Mouse (Mus musculus): ENCODE measurements around the gene Slc25a34.

The Slc25a34 gene

DNA sequence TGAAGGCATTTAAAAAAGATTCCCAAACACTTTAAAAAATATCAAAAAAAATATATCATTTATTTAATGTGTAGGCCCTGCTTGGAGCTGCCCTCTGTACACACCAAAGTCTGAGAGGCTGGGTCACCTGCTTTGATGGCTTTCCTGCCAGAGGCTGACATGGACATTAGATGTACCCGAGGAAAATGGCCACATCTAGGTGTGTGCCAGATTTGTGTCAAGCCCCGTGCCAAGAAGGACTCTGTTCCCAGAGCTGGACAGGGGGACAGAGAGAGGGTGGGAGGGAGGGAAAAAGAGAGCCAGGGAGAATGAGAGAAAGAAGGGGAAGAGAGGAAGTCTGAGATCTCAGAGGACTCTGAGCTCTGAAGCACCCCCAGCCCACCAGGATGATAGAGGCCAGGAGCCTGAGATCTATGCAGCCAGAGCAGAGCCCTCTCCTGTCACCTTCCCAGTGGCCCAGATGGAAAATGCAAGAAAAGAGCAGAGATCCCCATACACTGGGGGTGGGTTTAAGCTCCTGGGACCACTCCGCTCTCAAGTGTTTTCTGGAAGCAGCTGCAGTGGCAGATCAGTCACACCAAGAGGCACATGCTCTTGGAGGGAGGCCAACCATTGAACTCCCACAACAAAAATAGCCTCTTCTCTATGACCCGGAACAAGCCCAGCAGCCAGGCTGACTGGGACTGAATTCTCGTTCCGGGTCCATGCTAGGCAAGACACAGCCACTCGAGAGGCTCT, 19.7 kb upstream of the Slc25a34 start:
- peak; percentile 88 to 89 for DNase-seq (ENCODE audit: low spot score in 2 of 2)

DNA sequence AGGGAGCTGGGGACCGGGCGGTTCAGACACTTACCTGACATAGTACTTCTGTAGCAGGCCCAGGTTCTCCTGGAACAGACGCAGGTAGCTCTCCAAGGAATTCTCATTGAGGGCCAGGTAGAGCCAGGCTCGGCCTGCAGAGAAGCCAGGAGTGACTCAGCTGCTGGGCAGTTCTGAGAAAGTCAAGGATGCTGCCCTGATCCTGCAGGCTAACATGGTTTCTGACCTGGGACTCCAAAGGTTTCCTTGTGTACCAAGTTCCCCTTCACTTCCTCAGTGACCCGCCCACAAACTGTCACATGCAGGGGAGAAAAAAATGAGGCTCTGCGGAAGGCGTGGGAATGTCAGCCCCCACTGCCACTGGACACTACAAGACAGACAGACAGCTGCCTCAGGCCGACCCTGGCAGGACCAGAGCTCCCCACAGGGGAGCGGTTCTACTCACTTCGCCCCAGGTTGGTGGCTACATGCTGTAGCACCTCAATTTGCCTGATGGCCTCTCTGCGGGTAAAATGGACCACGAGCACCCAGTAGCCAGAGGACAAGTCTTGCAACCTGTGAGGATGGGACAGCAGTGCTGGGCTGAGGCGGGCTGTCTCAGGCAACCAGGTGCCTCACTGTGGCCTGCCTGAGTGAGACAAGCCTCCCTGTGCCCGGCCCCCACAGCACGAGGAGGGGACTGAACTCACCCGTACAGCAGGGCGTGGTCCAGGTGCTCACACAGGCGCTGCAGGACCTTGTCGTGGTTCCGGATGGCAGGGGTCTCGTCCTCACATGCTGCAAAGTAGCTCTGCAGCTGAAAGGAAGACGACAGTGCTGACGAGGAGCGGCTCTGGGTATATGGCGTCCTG, 18.6 kb upstream of the Slc25a34 start:
- DNase-seq (ENCODE audit: low spot score in 2 of 2): no peak

DNA sequence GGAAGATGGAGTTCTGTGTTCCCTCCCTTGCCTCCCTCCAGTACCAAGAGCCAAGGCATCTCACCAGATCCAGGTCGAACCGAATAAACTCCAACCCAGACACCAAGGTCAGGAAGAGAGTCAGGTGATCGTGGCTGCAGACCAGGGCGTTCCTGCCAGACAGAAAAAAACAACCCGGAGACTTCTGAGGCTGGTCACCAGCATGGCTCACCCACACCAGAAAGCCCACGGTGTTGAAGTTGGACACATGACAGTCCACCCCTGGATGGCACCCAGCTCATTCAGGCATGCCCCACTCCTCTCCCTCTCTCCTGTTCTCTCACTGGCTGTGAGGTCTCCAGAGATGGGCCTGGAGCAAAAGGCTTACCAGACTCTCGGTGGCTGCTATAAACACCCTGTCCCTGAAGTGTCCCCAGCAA, 17.7 kb upstream of the Slc25a34 start:
- peak; percentile 72 to 78 for DNase-seq (ENCODE audit: low spot score in 2 of 2)

DNA sequence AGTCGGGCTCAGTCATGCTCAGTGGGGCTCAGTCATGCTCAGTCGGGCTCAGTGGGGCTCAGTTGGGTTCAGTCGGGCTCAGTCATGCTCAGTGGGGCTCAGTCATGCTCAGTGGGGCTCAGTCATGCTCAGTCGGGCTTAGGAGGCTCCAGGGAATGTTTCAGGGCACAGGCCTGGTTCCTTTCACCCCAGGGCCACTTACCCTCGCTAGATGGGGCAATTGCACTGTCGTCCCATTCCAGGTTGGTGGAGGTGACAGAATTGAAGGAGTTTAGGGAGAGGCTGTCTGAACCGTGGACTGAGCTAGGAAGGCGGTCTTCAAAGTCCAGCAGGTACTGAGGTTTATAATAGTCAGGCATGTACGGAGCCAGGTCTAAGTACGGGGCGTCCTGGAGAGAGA, 15.9 kb upstream of the Slc25a34 start:
- DNase-seq (ENCODE audit: low spot score in 2 of 2): no peak

DNA sequence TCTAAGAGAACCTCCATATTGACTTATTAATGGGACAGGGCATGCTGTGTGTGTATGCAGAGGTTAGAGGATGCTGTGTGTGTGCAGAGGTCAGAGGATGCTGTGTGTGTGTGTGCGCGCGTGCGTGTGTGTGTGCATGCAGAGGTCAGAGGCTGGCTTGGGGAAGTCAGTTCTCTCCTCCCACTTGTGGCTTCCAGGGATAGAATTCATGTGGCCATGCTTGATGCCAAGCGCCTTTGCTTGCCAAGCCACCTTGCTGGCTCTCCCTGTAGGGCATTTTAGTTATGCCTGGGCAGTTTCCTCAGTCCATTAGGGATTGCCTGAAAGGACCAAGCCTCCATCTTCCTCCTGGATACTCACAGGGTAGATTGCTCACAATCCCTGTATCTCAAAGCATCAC, 13.1 kb upstream of the Slc25a34 start:
- DNase-seq (ENCODE audit: low spot score in 2 of 2): peak; percentile 56 to 67

DNA sequence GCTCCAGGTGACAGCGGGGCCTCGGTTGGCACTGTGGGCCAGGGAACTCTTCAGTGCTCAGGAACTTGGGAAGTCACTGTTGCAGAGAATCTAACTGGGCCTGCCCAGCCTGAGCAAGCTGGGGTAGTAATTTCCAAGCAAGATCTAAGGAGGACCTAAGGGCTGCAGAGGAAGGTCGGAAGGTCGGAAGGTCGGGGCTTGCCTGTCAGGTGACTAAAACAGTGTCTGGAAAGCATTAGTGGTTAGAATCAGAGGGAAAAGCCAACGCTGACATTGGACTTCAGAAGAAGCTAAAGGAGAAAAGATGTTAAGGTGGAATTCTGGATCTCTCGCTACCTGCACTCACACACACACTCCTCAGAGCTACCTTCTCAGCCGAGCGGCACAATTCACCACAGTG, 12.4 kb upstream of the Slc25a34 start:
- DNase-seq (ENCODE audit: low spot score in 2 of 2): no peak

DNA sequence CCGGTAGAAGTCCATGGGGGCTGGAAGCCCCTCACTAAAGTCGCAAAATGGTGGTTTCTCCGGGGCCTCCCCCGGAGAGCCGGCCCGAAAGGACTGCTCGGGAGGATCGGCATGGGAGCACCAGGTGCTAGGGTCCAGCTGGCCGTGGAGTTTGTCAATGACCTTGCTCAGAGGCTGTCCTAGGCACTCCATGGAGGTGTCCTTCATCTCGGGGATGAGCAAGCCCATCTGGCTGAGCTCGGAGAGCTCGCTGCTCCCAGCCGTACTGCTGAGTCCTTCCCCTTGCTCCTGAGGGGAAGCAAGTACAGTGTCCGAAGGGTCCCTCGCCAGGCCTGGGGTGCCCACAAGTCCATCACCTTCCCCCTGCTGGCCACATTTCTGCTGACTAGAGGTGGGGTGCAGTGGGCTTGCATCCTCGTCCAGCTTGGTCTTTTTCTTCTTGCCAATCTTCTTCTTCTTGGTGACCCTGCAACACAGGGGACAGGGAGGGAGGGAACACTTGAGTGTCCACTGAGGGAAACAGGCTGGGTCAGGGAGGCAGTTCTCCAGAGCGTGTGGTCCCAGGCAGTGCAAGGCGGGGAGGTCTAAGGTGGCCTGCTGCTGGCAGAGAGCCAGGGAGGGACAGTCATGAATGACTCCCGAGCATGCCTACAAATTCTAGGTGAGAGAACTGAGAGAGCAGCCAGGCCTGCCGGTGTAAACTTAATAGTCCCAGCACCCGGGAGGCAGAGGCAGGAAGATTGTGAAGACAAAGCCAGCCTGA, 8.7 kb upstream of the Slc25a34 start:
- no peak for DNase-seq (ENCODE audit: low spot score in 2 of 2)

DNA sequence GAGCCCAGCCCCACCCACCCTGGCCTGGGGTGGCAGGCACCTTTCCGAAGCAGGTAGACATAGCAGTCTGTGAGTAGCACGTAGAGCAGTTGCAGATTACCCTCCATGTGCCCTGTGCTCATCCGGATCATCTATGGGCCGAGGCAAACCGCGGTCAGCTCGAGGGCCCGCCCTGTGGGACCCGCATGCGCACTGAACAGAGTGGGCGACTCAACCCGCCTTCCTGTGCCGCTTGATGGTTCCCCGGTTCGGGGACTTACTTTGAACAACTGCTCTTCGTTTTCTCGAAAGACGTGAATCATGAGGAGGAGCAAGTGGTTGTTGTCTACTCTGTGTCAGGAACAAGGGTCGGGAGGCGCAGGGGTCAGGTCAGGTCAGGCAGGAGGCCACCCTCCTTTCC, 7.6 kb upstream of the Slc25a34 start:
- DNase-seq (ENCODE audit: low spot score in 2 of 2): no peak

DNA sequence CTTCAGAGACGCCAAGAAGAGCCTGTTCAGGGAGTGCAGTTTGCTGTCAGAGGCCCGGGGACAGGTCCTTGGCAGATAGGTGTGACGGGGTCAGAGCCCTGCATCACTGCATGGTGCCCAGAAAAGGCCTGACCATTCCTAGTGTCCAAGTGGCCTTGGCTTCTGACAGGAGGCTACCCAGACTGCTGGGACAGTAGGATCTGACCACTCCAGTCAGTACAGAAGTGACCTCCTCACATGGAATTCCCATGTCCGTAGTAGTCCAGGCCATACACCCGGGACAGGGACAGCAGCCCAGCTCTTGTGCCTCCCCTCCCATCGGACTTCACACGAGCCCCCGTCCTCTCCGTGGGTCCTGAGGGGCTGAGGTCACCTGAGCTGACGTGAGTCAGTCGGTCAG, 6.4 kb upstream of the Slc25a34 start:
- no peak for DNase-seq (ENCODE audit: low spot score in 2 of 2)

DNA sequence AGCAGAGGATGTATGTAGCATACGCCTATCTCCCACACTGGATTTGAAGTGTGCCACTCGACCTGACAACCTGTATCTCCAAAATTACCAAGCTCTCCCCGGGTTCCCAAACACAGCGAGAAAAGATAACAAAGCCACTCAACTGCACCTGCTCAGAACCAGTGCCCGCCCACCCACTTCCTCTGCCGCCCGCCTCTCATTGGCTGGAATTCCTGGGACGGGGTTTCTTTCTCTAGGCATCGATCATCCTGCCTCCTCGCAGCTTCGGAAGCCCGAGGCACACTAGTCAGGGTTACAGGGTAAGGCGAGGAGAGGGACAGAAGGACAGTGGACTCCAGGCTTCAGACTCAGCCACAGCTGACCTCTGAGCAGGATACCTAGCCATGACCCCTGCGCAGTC, 5.0 kb upstream of the Slc25a34 start:
- no peak for DNase-seq (ENCODE audit: low spot score in 2 of 2)

DNA sequence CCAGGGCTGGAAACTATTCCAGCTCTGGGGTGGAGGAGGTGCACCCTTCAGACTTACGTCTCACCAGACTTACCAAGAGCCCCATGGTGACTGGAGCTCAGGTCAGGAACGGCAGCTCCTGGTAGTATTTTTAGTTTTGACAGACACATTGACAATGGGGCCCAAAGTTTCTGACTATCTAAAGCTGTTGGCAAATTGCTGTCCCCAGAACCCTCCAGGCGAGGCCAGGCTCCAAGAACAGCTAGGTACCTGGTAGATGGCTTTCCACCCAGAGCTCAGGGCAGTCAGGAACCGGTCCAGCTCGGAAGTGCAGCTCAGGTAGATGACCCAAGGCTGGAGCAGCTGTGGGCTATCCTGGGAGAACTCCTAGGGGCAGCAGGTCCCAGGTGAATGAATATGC, 3.9 kb upstream of the Slc25a34 start:
- DNase-seq (ENCODE audit: low spot score in 2 of 2): peak; percentile 34 to 64

DNA sequence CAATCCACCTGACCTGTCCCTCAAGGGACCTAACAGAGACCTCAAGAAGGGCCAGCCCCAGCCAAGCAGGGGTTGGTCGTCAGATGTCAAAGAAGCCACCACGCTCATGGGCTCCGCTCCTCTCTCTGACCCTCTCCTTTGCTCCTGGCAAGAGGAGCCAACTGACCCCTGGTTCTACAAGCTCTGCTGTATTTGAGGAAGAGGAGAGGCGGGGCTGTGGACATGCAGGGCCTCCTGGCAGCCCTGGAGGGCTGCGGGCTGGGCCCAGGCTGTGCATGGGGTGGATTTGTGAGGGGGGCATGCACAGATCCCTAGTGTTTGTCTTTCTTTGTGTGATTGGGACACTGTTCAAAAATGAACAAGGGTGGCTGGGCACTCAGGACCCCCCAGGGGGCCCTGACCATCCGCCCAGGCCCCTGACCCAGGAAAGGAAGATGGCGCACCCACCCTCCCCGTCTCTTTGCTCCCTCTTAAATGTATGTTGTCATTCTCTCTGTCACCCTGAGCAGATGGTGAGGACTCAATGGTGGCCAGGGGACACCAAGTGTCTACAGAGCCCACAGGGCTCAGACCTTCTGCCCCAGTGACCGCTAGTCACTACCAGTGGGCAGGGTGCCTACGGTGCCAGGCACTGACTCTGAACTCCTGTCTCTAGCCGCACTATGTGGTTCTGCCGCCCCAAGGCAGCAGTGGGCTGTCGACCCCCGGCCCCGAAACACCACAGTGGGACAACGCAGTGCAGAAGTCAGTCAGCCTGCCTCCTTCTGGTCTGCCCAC, 2.3 kb upstream of the Slc25a34 start:
- no peak for DNase-seq (ENCODE audit: low spot score in 2 of 2)

DNA sequence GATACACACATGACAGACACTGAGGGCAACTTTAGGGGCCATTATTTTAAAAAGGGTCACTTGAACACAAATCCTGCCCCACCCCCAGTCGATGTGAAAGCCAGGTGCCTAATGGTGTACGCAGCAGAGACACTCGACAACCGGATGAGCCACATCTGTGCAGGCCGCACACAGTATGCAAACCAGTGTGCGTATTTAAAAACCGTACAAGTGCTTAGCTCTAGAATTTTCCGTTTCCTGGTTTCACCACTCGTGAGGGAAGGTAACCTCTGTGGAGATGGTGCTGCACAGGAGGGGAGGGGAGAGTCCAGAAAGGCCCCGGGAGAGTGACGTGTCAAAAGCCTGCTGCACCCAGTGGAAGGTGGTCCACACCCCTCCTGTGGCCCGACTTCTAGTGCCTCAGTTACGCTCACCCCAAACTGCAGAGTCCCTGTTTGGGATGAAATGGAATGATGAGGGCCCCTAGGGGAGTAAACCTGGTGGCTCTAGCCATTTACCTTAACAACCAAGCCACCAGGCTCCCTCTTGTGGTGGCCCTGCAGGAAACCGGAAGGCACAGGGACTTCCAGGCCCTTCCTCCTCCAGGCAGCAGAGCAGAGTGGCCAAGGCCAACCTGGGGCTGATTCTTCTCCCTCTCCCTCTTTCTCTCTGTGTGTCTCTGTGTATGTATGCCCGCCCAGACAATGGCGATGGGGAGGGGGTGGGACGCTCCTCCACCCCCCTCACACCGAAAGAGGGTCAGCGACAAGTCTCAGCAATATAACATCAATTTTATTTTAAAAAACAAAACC, 1.6 kb upstream of the Slc25a34 start:
- DNase-seq (ENCODE audit: low spot score in 2 of 2): peak in 1 of 2 experiments; percentile 37

DNA sequence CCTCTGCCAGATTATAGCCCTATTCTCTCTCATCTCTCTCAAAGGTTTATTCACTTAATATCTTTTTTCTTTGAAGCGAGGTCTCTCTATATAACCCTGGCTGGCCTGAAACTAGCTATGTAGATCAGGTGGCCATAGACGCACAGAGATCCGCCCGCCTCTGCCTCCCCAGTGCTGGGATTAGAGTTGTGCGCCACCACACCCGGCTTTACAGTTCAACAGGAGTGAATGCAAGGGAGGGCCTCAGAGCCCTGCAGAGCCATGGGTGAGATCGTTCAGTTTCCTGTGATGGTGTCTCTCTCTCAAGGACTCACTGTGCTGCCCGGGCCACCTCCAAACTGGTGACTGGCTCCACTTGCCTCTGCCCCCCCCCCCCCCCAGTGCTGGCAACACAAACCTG, 513 bp upstream of the Slc25a34 start:
- DNase-seq (ENCODE audit: low spot score in 2 of 2): no peak

DNA sequence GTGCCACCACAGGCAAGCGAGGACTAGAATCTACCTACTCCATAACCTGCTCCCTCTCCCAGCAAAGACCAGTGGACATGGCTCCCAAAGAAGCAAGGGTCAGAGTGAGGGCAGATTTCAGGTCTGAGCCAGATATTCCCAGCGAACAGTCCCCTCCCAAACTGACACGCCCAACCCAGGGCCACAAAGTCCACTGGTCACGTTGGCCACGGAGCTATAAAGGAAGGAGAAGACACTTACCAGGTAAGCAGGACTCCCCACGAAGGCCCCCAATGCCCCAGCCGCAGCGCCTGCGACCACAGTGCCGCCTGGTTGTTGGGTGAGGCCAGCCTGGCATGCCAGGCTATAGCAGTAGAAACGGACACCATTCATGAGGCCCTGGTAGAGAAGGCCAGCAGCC, 584 bp downstream of the Slc25a34 start:
- no peak for DNase-seq (ENCODE audit: low spot score in 2 of 2)

DNA sequence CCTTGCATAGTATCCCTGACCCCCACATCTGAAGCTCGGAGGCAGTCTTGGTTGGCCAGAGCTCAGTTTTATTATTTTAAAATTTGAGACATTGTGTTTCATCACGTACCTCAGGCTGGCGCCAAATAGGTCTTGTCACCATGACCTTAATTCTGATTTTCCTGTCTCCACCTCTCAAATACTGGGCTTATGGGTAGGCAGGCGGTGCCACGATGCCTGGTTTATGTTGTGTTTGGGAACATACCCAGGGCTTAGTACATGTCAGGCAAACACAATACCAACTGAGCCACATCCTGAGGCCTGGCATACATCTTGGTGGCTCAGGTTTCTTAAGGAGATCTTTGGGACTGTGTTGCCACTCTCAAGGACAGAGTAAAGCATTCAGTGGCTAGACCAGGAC, 1.0 kb downstream of the Slc25a34 start:
- no peak for DNase-seq (ENCODE audit: low spot score in 2 of 2)

DNA sequence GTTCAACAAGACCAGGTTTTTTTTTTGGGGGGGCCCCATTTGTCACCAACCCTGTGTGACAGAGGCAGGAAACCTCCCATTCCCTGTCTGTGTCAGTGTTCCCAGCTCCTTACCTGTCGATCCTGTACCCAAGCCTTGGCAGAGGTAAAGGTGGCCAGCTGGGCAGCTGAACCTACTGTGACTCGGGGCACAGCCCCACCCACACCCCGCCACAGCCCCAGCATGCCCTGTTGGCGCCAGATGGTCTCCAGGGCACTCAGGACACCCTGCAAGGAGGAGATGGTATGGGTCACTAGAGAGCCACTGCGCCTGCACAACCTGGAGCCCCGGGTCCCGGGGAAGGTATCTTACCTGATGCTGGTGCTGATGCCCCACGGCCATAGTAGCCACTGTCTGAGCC, 1.5 kb downstream of the Slc25a34 start:
- DNase-seq (ENCODE audit: low spot score in 2 of 2): no peak

DNA sequence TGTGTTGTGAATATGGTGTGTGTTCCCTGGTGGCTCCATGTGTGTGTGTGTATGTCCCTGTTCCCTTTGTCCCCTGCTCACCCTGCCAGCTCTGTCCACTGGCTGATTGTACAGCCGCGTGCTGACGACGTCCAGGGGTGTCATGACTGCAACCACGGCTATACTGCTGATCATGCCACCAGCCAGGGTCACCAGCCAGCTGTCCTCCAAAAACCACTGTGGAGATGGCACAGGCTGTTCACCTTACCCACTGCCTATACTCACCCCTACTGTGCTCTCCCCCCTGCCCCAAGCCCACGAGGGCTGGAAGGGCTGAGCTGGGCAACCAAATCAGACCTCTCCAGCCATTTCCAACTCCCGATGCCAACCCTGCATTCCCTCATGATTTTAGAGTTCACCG, 2.3 kb downstream of the Slc25a34 start:
- DNase-seq (ENCODE audit: low spot score in 2 of 2): no peak

DNA sequence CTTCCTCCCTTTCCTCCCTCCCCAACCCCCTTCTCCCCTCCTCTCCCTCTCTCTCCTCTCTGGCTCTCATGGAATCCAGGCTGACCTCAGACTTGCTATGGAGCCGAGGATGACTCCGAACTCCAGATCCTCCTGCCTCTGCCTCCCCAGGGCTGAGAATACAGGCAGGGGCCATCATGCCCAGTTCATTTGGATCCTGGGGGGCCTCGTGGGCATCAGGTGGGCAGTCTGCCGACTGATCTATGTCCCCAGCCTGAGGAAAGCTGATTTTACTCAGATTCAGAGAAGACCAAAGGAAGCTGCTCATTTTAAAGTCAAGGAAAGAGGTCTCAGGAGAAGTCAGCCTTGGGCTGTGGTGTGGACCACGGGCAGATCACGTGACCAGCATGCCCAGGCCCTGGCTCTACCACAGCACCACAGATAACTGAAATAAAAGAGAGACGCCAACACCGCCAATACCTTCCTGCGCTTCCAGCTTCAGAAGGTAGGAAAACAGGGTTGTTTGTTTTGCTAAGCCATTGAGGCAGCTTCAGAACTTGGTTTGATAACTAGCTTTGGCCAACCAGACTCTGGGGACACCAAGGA, 4.2 kb downstream of the Slc25a34 start:
- no peak for DNase-seq (ENCODE audit: low spot score in 2 of 2)

DNA sequence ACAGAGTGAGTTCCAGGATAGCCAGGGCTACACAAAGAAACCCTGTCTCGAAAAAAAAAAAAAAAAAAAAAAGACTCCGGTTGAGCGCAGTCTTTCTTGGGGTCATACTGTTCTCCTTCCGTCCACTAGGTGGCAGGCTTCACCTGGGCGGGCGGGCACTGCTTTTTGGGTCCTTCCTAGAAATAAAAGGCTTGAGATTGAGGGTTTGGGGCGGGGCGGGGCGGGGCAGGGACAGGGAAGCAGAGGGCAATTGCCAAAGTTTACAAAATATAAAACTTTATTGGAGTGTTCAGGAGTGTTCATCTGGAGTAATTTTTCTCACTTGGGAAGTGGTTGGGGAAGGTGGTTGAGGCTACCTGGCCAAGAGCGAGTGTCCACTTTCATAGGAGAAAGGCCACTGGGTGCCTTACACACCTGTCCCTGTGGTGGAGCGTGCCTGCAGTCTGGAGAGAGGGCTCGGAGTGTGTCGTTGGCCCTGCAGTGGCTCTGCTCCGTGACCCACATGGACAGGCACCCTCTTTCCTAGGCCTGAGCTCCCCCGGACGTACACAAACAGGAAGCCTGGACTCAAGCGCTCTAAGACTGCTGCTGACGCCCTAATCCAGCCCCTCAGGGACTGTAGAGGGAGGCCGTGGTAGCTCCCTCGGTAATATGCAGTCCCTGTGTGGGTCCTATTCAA, 4.9 kb downstream of the Slc25a34 start, which contains the start of gene Tmem82:
Tmem82 (minus strand) TSS at position 69 of the 679 bp plus-strand sequence.
- DNase-seq (ENCODE audit: low spot score in 2 of 2): peak in 1 of 2 experiments; percentile 55

Measured in heart, adult 9 months (tissue).